In the genomic region with DNA sequence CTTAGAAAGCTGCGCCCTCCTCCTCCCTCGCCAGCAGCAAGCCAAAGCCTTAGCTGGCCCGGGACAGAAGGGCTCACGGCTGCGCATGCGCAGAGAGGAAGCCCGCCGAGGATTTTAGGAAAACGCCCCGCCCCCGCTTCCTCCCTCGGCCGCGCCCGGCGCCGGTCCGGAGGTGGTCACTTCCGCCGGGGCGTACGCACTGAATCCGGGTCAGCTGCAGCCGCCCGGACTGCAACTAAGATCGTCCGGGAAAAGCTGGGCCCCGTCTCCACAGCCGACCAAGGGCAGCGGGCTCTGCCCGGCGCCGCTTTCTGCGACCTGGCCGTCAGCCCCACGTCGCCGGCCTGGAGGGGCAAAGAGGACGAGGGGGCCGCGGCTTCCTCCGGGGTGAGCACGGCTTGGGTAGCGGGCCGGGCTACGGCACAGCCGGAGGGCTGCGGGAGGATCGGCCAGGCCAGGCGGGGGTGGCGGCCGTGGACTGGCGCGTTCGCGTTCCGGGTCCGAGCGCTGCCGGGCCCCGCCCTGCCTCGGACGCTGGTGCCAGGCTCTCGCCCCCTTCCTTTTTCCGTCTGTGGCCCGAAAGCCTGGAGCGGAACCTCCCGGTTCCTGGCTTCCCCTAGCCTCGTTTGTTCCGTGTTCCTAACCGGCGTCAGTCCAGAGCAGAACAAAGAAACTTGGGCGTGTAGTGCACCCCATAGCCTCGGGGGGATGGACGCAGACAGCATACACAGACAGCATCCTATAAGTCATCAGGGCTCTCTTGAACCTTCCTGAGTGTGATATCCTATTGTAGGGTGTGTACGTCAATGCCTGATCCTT, we compare ENCODE assay signal across 8 mouse cellular contexts. TPM values are rescaled to one million over a fixed set of nuclear protein-coding genes. Genes with fewer than 3 reads are reported as not detected.
A peak's percentile ranks its signal among the peaks of the same experiment; 100 is the strongest.
DNase-seq lines count a peak whose midpoint lies in the region; ATAC-seq and TF ChIP-seq lines count a peak whose summit lies in the region.

Bnip2 (plus strand) TSS at position 164 of the 819 bp plus-strand sequence.

- intact Hi-C loops in gastrocnemius, adult 2 months (cut with DNase I): loop anchor here (10.0 kb wide), 1 partner anchor 365 kb away; no protein-coding TSS in a partner anchor
- intact Hi-C loops in left cerebral cortex, adult 2 months (cut with DNase I): loop anchor here (10.0 kb wide), 1 partner anchor 215 kb away; no protein-coding TSS in a partner anchor

- H3K9me3 ChIP-seq in hindbrain, postnatal 0 days (ENCODE audit: low read length): no peaks in the 10 kb centered on the region

- H3K27me3 ChIP-seq in hindbrain, postnatal 0 days (ENCODE audit: insufficient read depth, low read length): no peaks in the 10 kb centered on the region

- H3K4me3 ChIP-seq in gastrocnemius, adult 2 months: peak within 1 kb of the TSS; percentile 100
- peak within 1 kb of the TSS; percentile 96 for H3K4me3 ChIP-seq in hindbrain, postnatal 0 days (ENCODE audit: low read length)
- peak within 1 kb of the TSS; percentile 97 for H3K4me3 ChIP-seq in left cerebral cortex, adult 2 months

- DNase-seq in ZHBTc4 (ENCODE audit: low read depth, low spot score): peak; percentile 96
- DNase-seq in gastrocnemius, adult 2 months: peak; percentile 98
- DNase-seq in hindbrain, postnatal 0 days (ENCODE audit: low spot score): peak; percentile 97
- peak; percentile 94 to 95 for DNase-seq in left cerebral cortex, adult 2 months (ENCODE audit: extremely low spot score in 1 of 2, low spot score in 2 of 2)
- peak; percentile 92 to 95 for DNase-seq in right cerebral cortex, adult 2 months (ENCODE audit: low spot score in 2 of 2)
- DNase-seq in urinary bladder, postnatal 14 days (ENCODE audit: low spot score): peak; percentile 98

- no peaks in the 10 kb centered on the region for H3K36me3 ChIP-seq in hindbrain, postnatal 0 days (ENCODE audit: insufficient read depth, low read length)

- H3K4me2 ChIP-seq in hindbrain, postnatal 0 days (ENCODE audit: low read depth, low read length): peak within 1 kb of the TSS; percentile 62

- WGBS in hindbrain, postnatal 0 days: 1% methylated on average over 76 of the region's 76 CpGs

- TF ChIP-seq CTCF in gastrocnemius, adult 2 months (IDR thresholded peaks at IDR 0.05): no peak
- TF ChIP-seq CTCF in hindbrain, postnatal 0 days (IDR thresholded peaks at IDR 0.05; ENCODE audit: low read depth): peak; percentile 23; the same call in 1 of the 2 replicates
- TF ChIP-seq CTCF in left cerebral cortex, adult 2 months (IDR thresholded peaks at IDR 0.05): peak; percentile 2; the same call in 1 of the 2 replicates

- peak; percentile 59 for ATAC-seq in common myeloid progenitor, adult 5-6 weeks (replicated peaks; ENCODE audit: low read depth, poor library complexity, severe bottlenecking)
- peak; percentile 96 for ATAC-seq in hindbrain, postnatal 0 days
- ATAC-seq in megakaryocyte, adult 5-6 weeks (ENCODE audit: poor library complexity, severe bottlenecking): peak; percentile 82

- peak within 1 kb of the TSS; percentile 99 for H3K27ac ChIP-seq in gastrocnemius, adult 2 months
- peak within 1 kb of the TSS; percentile 97 for H3K27ac ChIP-seq in hindbrain, postnatal 0 days
- peak within 1 kb of the TSS; percentile 95 for H3K27ac ChIP-seq in left cerebral cortex, adult 2 months

- H3K9ac ChIP-seq in hindbrain, postnatal 0 days (replicated peaks; ENCODE audit: low read length): peak within 1 kb of the TSS; percentile 98

- H3K4me1 ChIP-seq in hindbrain, postnatal 0 days (ENCODE audit: insufficient read depth, low read length): 0 out of 2 replicates have a peak, but pooled peaks cover 5% of the 10 kb centered on the region

RNA-seq across cellular contexts. Expression of gene Bnip2, which starts in this region (rescaled TPM):
- total RNA-seq in common myeloid progenitor, adult 5-6 weeks (2017): 127 and 129 TPM in 2 replicates
- total RNA-seq in gastrocnemius, adult 2 months (2021): 10 to 100 TPM; 80.0 to 99.7 TPM
- 33.2 and 43.0 TPM in 2 replicates for total RNA-seq in hindbrain, postnatal 0 days (2014; rRNA removed)
- polyA plus RNA-seq in hindbrain, postnatal 0 days (2015; fragmentation: Nextera tagmentation; extraction: Ambion mirVana): 44.3 and 48.5 TPM in 2 replicates
- total RNA-seq in left cerebral cortex, adult 2 months (2021): 10 to 100 TPM; 42.9 to 43.2 TPM
- total RNA-seq in megakaryocyte, adult 5-6 weeks (2015): 123 and 131 TPM in 2 replicates
- 196 and 207 TPM in 2 replicates for total RNA-seq in megakaryocyte, adult 5-6 weeks (2017)

Comparison
In these comparisons a context has a peak if more than half of its experiments do, and no peak if none do; other contexts are left out.
1. Peak in every context shown above with its lines: DNase-seq, ATAC-seq, H3K4me3 ChIP-seq and H3K27ac ChIP-seq.